Mouse (Mus musculus) adrenal gland, postnatal 10 days (tissue): ENCODE measurements around the gene Larp1. TPM values are rescaled to one million over a fixed set of nuclear protein-coding genes. Genes with fewer than 3 reads are reported as not detected.
"Not testable (repeated sequence)": the region's sequence is repeated elsewhere in the genome, so short reads cannot be mapped to it uniquely, and the experiment has no call there.

ENCODE experiments used
- DNase-seq: peaks from one replicate; pipeline ENCODE4 v3.0.0; 2021; ENCODE audit warnings: mixed read lengths
- total RNA-seq, 2 experiments: library from RNA; stranded (reverse); gene quantifications; 2 replicates each; pipeline ENCODE4 v1.2.3; 2021

Gene Larp1
- total RNA-seq, 2 experiments from 2014 or later, result 78.6 to 85.0 TPM

- DNase-seq, result no peak
Measured at GRCm38 (mm10) chr11:58026860-58027259, 18.0 kb downstream of the Larp1 start.

DNA sequence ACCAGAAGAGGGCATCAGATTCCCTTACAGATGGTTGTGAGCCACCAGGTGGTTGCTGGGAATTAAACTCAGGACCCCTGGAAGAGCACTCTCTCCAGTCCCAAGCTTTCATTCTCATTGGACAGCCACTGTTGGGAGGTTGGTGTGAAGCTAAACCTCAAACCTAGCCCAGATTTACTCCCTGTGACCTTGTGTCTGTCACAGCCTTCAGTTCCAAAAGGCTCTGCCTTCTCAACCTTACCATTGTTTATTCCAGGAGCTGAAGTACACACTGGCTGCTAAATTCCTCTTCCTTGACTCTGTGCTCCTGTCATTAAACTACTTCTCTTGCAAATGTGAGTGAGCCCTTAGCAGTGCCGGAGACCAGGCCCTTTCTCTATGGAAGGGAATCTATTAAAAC lies 20.1 kb downstream of the Larp1 start:
- DNase-seq, result no peak

DNA sequence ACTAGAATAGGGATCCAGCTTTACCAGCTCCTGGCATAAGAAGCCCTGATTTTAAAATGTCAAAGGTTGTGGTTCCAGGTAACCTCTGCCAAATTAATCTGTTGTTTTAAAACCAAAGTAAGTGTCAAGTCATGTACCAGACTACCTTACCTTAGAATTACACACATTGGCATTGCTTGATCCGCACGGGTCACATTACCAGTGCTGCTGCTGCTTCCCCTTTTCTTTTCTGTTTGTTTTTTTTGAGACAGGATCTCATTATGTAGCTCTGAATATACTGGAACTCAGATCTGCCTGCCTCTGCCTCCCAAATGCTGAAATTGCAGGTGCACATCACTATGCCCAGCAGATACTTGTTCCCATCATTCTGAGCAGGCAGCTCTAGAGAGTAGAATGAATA lies 21.0 kb downstream of the Larp1 start:
- DNase-seq, result no peak

- no peak for DNase-seq
Measured at GRCm38 (mm10) chr11:58031176-58031575, 22.3 kb downstream of the Larp1 start.

DNA sequence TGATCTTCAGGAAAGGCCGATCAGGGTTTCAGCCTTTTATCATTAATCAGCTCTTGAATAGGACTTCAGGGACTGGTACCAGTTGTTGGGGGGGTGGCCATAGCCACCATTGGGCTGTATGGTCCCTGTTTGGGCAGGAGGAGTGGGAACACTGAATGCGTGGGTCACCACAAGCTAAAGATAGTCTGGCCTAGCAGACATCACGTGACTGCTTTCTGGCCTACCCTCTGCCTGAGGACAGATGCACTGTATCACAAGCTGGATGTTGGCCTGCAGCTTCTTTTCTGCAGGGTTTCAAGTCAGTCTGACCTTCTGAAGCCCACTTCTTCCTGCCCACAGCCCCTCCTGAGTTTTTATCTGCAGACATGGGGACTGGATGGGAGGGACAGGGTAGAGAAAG lies 24.8 kb downstream of the Larp1 start:
- no peak for DNase-seq

- DNase-seq, result no peak
Measured at GRCm38 (mm10) chr11:58039027-58039426, 30.2 kb downstream of the Larp1 start.

GRCm38 (mm10) chr11:58042861-58043431 lies 34.1 kb downstream of the Larp1 start:
- no peak for DNase-seq

GRCm38 (mm10) chr11:58046438-58046837 lies 37.6 kb downstream of the Larp1 start:
- DNase-seq, result no peak

DNA sequence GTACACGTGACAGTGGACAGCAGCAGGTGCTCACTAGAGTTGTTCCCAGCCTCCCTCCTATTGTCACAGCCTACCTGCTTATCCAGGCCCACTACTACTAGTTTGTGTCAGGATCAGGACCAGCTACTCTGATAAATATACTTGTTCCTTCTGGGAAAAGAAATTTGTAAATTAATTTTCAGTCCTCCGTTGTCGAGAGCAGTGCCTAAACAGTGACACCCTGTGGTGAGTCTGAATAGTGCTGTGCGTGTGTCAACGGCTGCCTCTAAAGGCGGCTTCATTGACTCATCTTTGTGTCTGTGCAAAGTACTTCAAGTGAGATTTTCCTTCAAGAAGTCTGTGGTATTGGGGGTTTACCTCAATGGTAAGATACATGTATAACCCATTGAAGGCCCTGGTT lies 48.6 kb downstream of the Larp1 start:
- DNase-seq, result peak; percentile 68

GRCm38 (mm10) chr11:58059752-58060151 lies 50.9 kb downstream of the Larp1 start:
- DNase-seq, result peak; percentile 52

DNA sequence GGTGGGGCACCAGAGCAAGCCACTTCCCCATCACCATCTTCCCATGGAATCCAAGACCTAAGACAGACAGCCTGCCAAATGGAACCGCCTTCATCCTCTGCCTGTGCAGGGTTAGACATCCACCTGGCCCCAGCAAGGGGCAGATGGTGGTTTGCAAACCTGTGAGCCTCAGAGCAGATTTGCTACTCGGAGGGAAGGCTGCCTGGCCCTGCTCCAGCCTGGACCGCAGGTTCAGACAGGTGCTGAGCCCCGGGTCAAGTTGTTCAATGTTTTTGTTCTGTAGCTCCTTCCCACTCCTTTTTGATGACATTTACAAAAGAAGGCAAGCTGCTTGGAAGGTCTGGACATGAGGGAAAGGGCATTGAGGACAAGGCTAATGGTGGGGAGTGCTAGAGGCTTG lies 52.4 kb downstream of the Larp1 start:
- not testable (repeated sequence) for DNase-seq

GRCm38 (mm10) chr11:58062586-58062985 lies 53.7 kb downstream of the Larp1 start:
- no peak for DNase-seq

- DNase-seq, result no peak
Measured at GRCm38 (mm10) chr11:58065025-58065424, 56.2 kb downstream of the Larp1 start.

GRCm38 (mm10) chr11:58072978-58073377 lies 64.1 kb downstream of the Larp1 start:
- DNase-seq, result no peak

DNA sequence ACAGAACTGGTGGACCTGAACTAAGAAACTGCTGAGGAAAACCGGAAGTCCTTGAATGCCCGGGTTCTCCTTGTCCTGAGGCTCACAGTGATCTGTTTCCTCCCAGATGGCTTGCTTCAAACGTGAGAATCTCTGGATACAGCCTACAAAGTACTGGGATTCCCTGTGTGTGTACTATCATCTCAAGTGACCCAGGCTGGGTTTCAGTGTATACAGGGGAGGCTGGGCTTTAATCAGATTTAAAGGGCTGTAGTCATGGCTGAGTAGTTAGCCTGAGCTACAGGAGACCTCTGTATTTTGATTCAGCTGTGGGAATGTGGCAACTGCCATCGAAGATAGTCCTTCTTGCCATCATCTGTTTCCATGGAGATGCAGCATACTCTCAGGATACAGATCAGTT lies 68.4 kb downstream of the Larp1 start:
- DNase-seq, result no peak

- no peak for DNase-seq
Measured at GRCm38 (mm10) chr11:58081716-58082115, 72.9 kb downstream of the Larp1 start.

- DNase-seq, result no peak
Measured at GRCm38 (mm10) chr11:58092541-58092940, 83.7 kb downstream of the Larp1 start.

GRCm38 (mm10) chr11:58093021-58093528 lies 84.2 kb downstream of the Larp1 start, which contains the start of gene Gm12248:
Gene Gm12248 (minus strand): TSS chr11:58093134.
- DNase-seq, result peak; percentile 69

DNA sequence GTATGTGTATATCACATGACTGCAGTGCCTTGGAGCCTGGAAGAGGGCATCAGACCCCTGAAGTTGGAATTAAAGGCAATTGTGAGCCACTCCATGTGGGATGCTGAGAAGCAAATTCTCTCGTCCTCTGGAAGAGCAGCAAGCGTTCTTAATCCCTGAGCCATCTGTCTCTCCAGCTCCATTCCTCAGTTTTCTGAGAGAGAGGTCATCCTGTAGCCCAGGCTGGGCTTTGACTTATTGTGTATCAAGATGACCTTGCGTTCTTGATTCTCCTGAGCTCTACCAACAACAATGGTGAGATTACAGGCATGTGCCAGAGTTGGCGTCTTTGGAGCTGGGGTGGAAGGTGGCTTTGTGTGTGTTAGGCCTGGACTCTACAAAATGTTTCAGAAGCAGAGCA lies 85.9 kb downstream of the Larp1 start:
- no peak for DNase-seq

GRCm38 (mm10) chr11:58095561-58095960 lies 86.7 kb downstream of the Larp1 start:
- DNase-seq, result no peak

- no peak for DNase-seq
Measured at GRCm38 (mm10) chr11:58096160-58096559, 87.3 kb downstream of the Larp1 start.

DNA sequence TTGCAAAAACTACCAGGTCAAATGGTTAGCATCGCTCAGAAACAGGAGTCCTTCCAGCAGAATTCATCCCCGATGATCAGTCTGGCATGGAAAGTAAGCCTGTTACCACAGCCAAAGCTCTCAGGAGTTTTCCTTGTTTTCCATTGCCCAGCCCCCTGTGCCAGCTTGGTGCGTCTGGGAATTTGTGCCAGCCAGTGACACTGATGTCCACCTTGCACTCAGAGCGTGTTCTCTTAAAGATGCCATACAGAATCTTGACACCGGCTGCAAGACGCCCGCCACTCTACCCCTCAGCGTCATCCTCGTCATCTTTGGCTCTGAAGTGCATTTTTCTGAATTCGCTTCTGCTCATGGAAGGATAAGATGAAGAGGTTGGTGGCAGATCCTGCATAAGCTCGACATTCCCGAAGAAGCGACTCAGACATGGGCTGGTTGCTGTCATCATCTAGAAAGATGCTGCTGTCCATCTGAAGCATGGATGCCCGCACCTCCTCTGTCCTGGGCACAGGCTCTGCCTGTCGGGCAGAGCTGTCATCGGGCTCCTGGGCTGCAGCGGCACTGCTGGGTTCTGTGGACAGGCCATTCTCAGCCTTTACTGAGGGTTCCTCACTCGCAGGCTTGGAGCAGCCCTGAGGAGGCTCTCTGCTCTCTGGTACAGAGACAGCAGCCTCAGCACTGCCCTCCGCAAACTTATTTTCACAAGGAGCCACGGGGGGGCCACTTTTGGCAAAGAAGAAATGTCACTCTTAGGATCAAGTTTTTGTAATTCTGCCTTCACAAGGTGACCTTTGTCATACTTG lies 88.2 kb downstream of the Larp1 start:
- peak; percentile 34 for DNase-seq

DNA sequence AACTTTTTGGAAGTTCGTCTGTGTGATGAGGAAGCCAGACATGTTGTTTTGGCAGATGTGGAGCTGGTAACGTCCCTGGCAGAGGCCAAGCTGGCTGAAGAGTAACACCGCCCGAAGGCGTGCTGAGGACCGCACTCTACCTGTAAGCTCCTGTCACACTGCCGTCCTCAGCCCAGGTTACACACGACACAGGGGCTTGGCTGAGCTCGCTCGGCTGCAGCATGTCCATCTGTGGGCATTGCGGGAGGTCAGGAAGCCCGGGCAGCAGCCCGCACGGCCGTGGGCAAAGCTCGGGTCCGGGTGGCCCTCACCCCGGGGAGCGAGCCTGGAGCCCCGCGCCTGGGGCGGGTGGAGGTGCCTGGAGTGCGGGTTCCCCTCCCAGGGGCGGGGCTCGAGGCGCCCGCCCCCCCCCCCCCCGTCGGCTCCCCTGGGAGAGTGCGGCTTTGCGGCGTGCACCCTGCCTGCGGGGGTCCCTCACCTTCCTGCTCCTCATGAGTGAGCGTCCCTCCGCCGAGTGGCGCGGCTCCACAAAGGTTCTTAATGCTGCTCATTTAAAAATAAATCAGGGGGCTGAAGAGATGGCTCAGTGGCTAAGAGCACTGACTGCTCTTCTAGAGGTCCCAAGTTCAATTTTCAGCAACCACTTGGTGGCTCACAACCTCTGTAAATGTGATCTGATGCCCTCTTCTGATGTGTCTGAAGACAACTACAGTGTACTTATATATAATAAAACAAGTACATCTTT lies 88.9 kb downstream of the Larp1 start:
- DNase-seq, result peak; percentile 26
